Mouse (Mus musculus) CH12.LX (cell line): Measurements from ENCODE around the gene Atg2b. TPM values are rescaled to one million over a fixed set of nuclear protein-coding genes. Genes with fewer than 3 reads are reported as not detected.
A peak's percentile ranks its signal among the peaks of the same experiment; 100 is the strongest.

Source experiments
- DNase-seq: peaks from one replicate; pipeline ENCODE4 v3.0.0-alpha.2; 2013; ENCODE audit errors: extremely low read depth
- H3K27ac ChIP-seq: 2 replicates; pipeline ENCODE4 v1.5.1; 2012; ENCODE audit warnings: low read depth, mild to moderate bottlenecking, control low read depth, moderate library complexity; ENCODE audit not compliant: insufficient read depth
- H3K27me3 ChIP-seq: replicated peaks from 2 replicates; pipeline ENCODE3; 2012; ENCODE audit warnings: inconsistent platforms
- H3K36me3 ChIP-seq, 2 experiments: replicated peaks in 1 of 2; 2 replicates each; pipeline versions ENCODE3 to v1.6.1; 2012; ENCODE audit warnings: inconsistent platforms in 1 of 2, low read length in 1 of 2, mild to moderate bottlenecking in 1 of 2, mixed read lengths in 1 of 2, moderate library complexity in 1 of 2; ENCODE audit not compliant: control insufficient read depth in 1 of 2, insufficient read depth in 1 of 2
- H3K4me1 ChIP-seq, 2 experiments: 2 replicates each; pipeline ENCODE4 v1.6.1; 2012; ENCODE audit warnings: inconsistent platforms in 1 of 2, moderate library complexity in 1 of 2; ENCODE audit not compliant: insufficient read depth in 2 of 2, control insufficient read depth in 1 of 2
- H3K4me2 ChIP-seq: 2 replicates; pipeline ENCODE4 v1.6.1; 2012; ENCODE audit warnings: low read depth, mild to moderate bottlenecking, control low read depth; ENCODE audit not compliant: poor library complexity, insufficient read depth, severe bottlenecking
- H3K4me3 ChIP-seq, 3 experiments: fragments of 150-350 bp in 1 of 3; sonication (generic) in 1 of 3; replicated peaks in 1 of 3; 2 replicates each; pipeline versions ENCODE3 to v1.5.1; 2011 to 2012; ENCODE audit warnings: low read depth in 2 of 3, low read length in 2 of 3, mild to moderate bottlenecking in 2 of 3, moderate library complexity in 2 of 3, control low read depth in 1 of 3, improper control_type of control experiment in 1 of 3, inconsistent platforms in 1 of 3, mixed read lengths in 1 of 3; ENCODE audit not compliant: poor library complexity in 1 of 3
- H3K79me2 ChIP-seq: replicated peaks from 2 replicates; pipeline ENCODE4 v1.6.1; 2012; ENCODE audit warnings: mild to moderate bottlenecking, moderate library complexity; ENCODE audit not compliant: control insufficient read depth, poor library complexity, insufficient read depth, severe bottlenecking; ENCODE audit errors: extremely low read depth
- H3K9ac ChIP-seq: 2 replicates; pipeline ENCODE4 v1.6.1; 2012; ENCODE audit warnings: low read depth, mild to moderate bottlenecking, control low read depth, moderate library complexity; ENCODE audit not compliant: insufficient read depth
- H3K9me3 ChIP-seq: replicated peaks from 2 replicates; pipeline ENCODE3; 2012; ENCODE audit warnings: low read length, inconsistent platforms, mixed read lengths
- CTCF ChIP-seq, 2 experiments: IDR thresholded peaks in 1 of 2; conservative IDR thresholded peaks in 1 of 2; 2 replicates each; pipeline ENCODE4 v1.5.1; 2011 to 2012; ENCODE audit warnings: low read depth in 2 of 2, low read length in 2 of 2, improper control_type of control experiment in 1 of 2, inconsistent platforms in 1 of 2, mild to moderate bottlenecking in 1 of 2, moderate library complexity in 1 of 2
- E2F4 ChIP-seq: IDR thresholded peaks from 2 replicates; pipeline ENCODE4 v1.6.1; 2011; ENCODE audit warnings: low read depth, low read length, improper control_type of control experiment; ENCODE audit not compliant: insufficient replicate concordance
- ELF1 ChIP-seq: IDR thresholded peaks from 2 replicates; pipeline ENCODE4 v1.6.1; 2014; ENCODE audit warnings: low read depth, mild to moderate bottlenecking, inconsistent platforms, low read length, improper control_type of control experiment
- HCFC1 ChIP-seq: IDR thresholded peaks from 2 replicates; pipeline ENCODE4 v1.6.1; 2012; ENCODE audit warnings: low read depth, mild to moderate bottlenecking, inconsistent platforms, low read length, improper control_type of control experiment
- IRF4 ChIP-seq: IDR thresholded peaks from 2 replicates; pipeline ENCODE4 v1.6.1; 2014; ENCODE audit warnings: low read depth, mild to moderate bottlenecking, inconsistent platforms, low read length, improper control_type of control experiment
- MEF2A ChIP-seq: IDR thresholded peaks from 2 replicates; pipeline ENCODE4 v1.6.1; 2014; ENCODE audit warnings: low read depth, mild to moderate bottlenecking, inconsistent platforms, low read length, improper control_type of control experiment, borderline replicate concordance
- POLR2A ChIP-seq: IDR thresholded peaks from 2 replicates; pipeline ENCODE4 v1.6.1; 2011; ENCODE audit warnings: low read depth, mild to moderate bottlenecking, improper control_type of control experiment, low read length
- POLR2AphosphoS2 ChIP-seq: IDR thresholded peaks from 2 replicates; pipeline ENCODE4 v1.6.1; 2011; ENCODE audit warnings: low read depth, low read length, improper control_type of control experiment
- SIN3A ChIP-seq: IDR thresholded peaks from 2 replicates; pipeline ENCODE4 v1.6.1; 2012; ENCODE audit warnings: low read length, improper control_type of control experiment, inconsistent platforms
- TBP ChIP-seq: conservative IDR thresholded peaks from 2 replicates; pipeline ENCODE4 v1.6.1; 2011; ENCODE audit warnings: low read depth, low read length, improper control_type of control experiment
- UBTF ChIP-seq: IDR thresholded peaks from 2 replicates; pipeline ENCODE4 v1.6.1; 2012; ENCODE audit warnings: low read depth, mild to moderate bottlenecking, inconsistent platforms, low read length, improper control_type of control experiment, moderate library complexity
- USF1 ChIP-seq: IDR thresholded peaks from 2 replicates; pipeline ENCODE4 v1.6.1; 2014; ENCODE audit warnings: low read depth, mild to moderate bottlenecking, inconsistent platforms, low read length, improper control_type of control experiment
- dilution Hi-C: fragments of 300-500 bp; cut with MboI; formaldehyde crosslinking; loops from 2 replicates; pipeline ENCODE4 v1.14.3; 2020; ENCODE audit warnings: low sequenced_read_pairs; ENCODE audit not compliant: extremely low pct_unique_long_range_greater_than_20kb, extremely low pct_ligation_motif_present
- in situ Hi-C: fragments of 300-500 bp; cut with MboI; formaldehyde crosslinking; loops from 3 replicates; pipeline ENCODE4 v1.14.3; 2019; ENCODE audit warnings: low sequenced_read_pairs, low pct_ligation_motif_present, low pct_unique_long_range_greater_than_20kb, mixed read lengths
- polyA plus RNA-seq: library from polyadenylated mRNA; unstranded; fragments of >175 nt; gene quantifications from 2 replicates; pipeline ENCODE4 v1.2.1, GENCODE M21; 2012; ENCODE audit warnings: low read depth; ENCODE audit not compliant: insufficient read length
- total RNA-seq, 2 experiments: library from RNA; depleted of rRNA; stranded (reverse); fragments of 300-350 nt in 1 of 2; fragments of >200 nt in 1 of 2; gene quantifications; 2 replicates each; pipeline ENCODE4 v1.2.3; 2012 to 2014

Gene Atg2b
- total and polyA plus RNA-seq, 3 experiments: 26.9 to 28.5 (median 28.4) TPM

GRCm38 (mm10) chr12:105637554-105637953 is 47.5 kb downstream of the Atg2b start:
- H3K9me3 ChIP-seq: peaks cover 2% of the 10 kb centered on the region
- DNase-seq: peak; percentile 3
- in situ Hi-C loops (no loop called here), dilution Hi-C loops (no loop called here)
- H3K4me1 ChIP-seq: no peaks in the 10 kb centered on the region
- no peaks in the 10 kb centered on the region for H3K79me2 ChIP-seq
- H3K27me3 ChIP-seq: no peaks in the 10 kb centered on the region
- H3K36me3 ChIP-seq: peaks cover 78 to 98% of the 10 kb centered on the region in 2 experiments
- TF ChIP-seq E2F4 (no peak), CTCF (conservative IDR thresholded peaks at IDR 0.05 in 1 of 2, IDR thresholded peaks at IDR 0.05 in 1 of 2; ENCODE audit: low read depth in 2 of 2, low read length in 2 of 2) (peak in 1 of 2 experiments; percentile 25; a peak in 3 of 4 replicates)
- H3K27ac ChIP-seq: no peak overlapping the region
- no peak overlapping the region for H3K4me2 ChIP-seq
- no peak overlapping the region for H3K4me3 ChIP-seq
- no peak overlapping the region for H3K9ac ChIP-seq

DNA sequence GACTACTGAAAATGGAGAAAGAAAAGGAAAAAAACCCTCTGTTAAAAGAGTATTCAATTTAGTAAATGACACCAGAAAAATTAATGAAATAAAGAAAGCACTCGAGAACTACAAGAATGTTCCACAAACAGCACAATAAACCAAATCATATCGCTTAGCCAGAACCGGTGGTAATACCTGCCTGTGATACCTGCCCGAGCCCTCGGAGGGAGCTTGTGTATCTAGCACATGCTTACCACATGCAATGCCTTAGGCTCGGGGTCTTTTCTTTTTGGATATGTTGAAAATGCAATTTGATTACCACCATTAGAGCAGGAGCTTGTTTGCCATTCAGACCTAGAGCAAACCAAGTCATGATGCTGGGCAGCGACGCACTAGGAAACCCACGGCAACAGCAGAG is 48.5 kb downstream of the Atg2b start:
- H3K4me2 ChIP-seq: no peak overlapping the region
- in situ Hi-C loops: no loop called here
- no peak for TF ChIP-seq POLR2A
- no peak for TF ChIP-seq TBP
- no peak for TF ChIP-seq UBTF
- TF ChIP-seq POLR2AphosphoS2: no peak
- no peak for TF ChIP-seq ELF1
- no peak for TF ChIP-seq SIN3A
- TF ChIP-seq MEF2A: no peak
- peaks cover 2% of the 10 kb centered on the region for H3K9me3 ChIP-seq
- H3K4me1 ChIP-seq: no peaks in the 10 kb centered on the region
- no peak overlapping the region for H3K27ac ChIP-seq
- no peak for DNase-seq
- no peak overlapping the region for H3K9ac ChIP-seq
- no peaks in the 10 kb centered on the region for H3K79me2 ChIP-seq
- dilution Hi-C loops: no loop called here
- H3K27me3 ChIP-seq: no peaks in the 10 kb centered on the region
- peaks cover 75 to 98% of the 10 kb centered on the region in 2 experiments for H3K36me3 ChIP-seq
- no peak overlapping the region for H3K4me3 ChIP-seq

- Histone ChIP-seq H3K9ac (no peak overlapping the region), H3K27ac (no peak overlapping the region), H3K79me2 (no peaks in the 10 kb centered on the region), H3K36me3 (peaks cover 70 to 81% of the 10 kb centered on the region in 2 experiments), H3K4me1 (no peaks in the 10 kb centered on the region), H3K4me3 (no peak overlapping the region), H3K4me2 (no peak overlapping the region), H3K9me3 (peaks cover 5% of the 10 kb centered on the region), H3K27me3 (no peaks in the 10 kb centered on the region)
- dilution Hi-C loops: no loop called here
- in situ Hi-C loops: no loop called here
- TF ChIP-seq TBP: no peak
- no peak for TF ChIP-seq SIN3A
- TF ChIP-seq HCFC1: no peak
- no peak for TF ChIP-seq IRF4
- no peak for TF ChIP-seq USF1
- TF ChIP-seq CTCF (conservative IDR thresholded peaks at IDR 0.05 in 1 of 2, IDR thresholded peaks at IDR 0.05 in 1 of 2; ENCODE audit: low read depth in 2 of 2, low read length in 2 of 2): no peak
- no peak for TF ChIP-seq POLR2A
- TF ChIP-seq E2F4: no peak
- TF ChIP-seq ELF1: no peak
- no peak for DNase-seq
Measured at GRCm38 (mm10) chr12:105634374-105635067, 50.5 kb downstream of the Atg2b start.
